Mouse (Mus musculus) frontal cortex, postnatal 10 days (tissue): ENCODE results near the gene Spice1.

Source experiments
- DNase-seq, 2 experiments: peaks; one replicate each; pipeline ENCODE4 v3.0.0; 2022; ENCODE audit warnings: low spot score in 2 of 2, mixed read lengths in 1 of 2

The Spice1 gene

GRCm38 (mm10) chr16:44347071-44347901, at the start of gene Spice1:
Gene Spice1, plus strand, starts transcription at chr16:44347121.
- peak; percentile 82 to 93 for DNase-seq

DNA sequence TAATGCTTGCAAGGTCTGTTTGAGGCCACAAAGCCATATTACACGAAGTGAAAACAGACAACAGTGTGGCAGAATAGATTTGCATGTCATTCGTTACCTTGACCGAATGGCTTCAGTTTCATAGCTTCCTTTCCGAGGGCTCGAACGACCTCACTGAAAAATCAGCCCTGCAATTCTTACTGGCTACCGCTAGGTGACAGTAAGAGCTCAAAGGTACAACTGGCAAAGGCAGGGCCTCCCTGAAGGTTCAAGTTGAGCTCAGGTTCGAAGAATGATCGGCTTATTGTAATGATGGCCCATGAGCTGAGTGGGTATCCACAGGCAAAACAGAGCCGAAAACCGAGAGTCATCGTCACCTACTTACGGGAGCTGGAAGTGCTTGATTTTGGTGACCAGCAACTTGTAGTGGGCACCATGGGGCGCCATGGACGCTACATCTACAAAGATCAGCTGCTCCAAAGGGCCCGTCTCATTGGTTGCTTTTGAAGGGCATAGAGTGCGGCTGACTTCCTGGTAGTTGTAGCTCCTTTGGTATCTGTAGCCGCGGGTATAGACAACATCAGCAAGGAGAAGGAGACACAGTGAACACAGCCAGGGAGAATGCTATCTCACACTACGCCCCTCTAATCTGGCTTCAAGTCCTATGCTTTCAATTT, 47.4 kb upstream of the Spice1 start:
- no peak for DNase-seq

- no peak for DNase-seq
Measured at GRCm38 (mm10) chr16:44302126-44302892, 44.6 kb upstream of the Spice1 start.

DNA sequence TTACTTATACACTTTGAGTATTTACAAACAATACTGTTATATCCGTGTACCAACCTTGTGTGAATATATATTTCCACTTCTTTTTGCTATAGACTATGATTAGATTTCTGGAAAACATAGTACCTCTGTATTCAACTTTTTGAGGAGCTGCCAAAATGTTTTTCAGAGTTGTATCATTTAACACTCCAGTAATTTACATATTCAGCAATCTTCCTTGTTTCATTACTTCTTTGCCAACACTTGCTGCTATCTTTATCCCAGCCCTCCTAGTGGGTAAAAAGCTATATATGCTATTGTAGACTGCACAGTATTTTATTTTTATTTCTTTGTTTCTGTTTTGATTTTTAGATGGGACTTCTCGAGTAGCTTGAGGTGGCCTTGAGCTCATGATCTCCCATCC, 43.1 kb upstream of the Spice1 start:
- DNase-seq: no peak

- DNase-seq: no peak
Measured at GRCm38 (mm10) chr16:44305606-44306005, 41.3 kb upstream of the Spice1 start.

- no peak for DNase-seq
Measured at GRCm38 (mm10) chr16:44313422-44313821, 33.5 kb upstream of the Spice1 start.

GRCm38 (mm10) chr16:44316350-44316749, 30.6 kb upstream of the Spice1 start:
- DNase-seq: no peak

GRCm38 (mm10) chr16:44320232-44320631, 26.7 kb upstream of the Spice1 start:
- no peak for DNase-seq

GRCm38 (mm10) chr16:44328644-44329043, 18.3 kb upstream of the Spice1 start:
- no peak for DNase-seq

GRCm38 (mm10) chr16:44330657-44331056, 16.3 kb upstream of the Spice1 start:
- no peak for DNase-seq

GRCm38 (mm10) chr16:44331154-44331553, 15.8 kb upstream of the Spice1 start:
- DNase-seq: no peak

DNA sequence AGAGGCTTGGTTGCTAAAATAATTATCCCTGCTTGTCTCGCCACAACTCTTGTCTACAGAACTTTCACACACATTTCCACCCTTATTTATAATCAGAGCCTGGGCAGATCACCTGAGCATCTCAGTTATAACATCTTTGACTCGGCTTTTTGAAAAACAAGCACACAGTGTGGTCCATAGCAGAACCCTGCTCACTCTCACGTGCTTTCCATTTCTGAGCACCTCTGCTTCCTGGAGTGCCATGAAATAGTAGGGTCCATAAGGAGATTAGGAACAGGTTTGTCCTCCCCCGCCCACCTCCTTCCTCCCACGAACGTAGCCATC, 15.3 kb upstream of the Spice1 start:
- DNase-seq: no peak

DNA sequence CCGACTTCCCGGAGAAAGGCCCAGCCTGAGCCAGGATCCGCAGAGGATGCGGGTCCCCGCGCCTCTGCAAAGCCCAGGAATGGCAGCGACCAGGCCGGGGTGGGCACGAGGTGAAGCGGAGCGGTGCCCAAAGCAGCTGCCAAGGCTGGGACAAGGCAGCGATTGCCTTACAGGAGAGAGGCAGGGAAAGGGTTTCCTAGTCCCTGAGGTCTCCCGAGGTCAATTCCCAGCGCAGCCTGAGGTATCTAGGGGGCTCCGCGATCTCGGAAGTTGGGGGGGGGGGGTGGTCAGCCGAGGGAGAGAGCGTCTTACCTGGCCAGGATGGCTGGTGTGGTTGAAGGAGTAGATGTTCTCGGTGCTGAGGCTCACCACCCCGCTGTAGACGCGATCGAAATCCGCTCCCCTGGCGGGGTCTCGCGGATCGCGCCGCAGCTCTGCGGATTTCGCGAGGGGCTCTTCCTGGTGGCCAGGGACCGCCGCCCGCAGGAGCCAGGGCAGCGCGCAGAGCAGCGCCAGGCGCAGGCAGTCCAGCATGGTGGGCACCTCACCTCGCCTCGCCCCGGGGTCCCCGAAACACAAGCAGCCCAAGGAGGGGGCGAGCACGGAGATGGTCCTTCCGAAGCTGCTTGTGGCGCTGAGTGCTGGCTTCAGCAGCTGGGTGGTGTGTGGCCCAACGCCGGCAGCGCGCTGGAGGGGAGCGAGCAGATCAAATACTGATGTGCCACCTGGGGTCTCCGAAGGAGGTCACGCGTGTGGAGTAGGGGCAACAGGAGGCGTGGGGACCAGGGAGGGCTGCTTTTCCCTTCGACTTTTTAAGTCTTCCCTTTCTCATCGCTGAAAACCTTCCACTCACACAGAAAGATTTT, 14.7 kb upstream of the Spice1 start:
- DNase-seq: peak in 1 of 2 experiments; percentile 22

DNA sequence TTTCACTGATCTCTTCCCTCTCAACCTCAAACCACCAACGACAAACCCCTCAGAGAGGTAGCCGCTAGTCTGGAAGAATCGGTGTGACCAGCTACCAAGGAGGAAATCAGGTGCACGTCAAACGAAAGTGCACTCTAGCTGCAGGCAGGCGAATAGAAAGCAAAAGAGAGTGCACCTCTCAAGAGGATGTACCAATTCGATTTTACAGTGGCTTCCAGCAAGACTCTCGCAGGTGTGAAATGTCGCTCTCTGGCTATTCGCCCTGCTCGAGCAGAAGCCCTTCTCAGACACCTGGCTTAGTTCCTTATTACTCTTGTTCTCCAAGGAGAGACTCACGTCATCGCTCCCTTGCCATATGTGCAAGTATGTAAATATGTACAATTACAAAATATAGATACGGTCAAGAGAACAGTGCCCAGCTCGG, 14.0 kb upstream of the Spice1 start, which contains the start of gene Sidt1:
Sidt1 (minus strand) TSS at position 336 of the 424 bp plus-strand sequence.
- DNase-seq: peak; percentile 10 to 11

DNA sequence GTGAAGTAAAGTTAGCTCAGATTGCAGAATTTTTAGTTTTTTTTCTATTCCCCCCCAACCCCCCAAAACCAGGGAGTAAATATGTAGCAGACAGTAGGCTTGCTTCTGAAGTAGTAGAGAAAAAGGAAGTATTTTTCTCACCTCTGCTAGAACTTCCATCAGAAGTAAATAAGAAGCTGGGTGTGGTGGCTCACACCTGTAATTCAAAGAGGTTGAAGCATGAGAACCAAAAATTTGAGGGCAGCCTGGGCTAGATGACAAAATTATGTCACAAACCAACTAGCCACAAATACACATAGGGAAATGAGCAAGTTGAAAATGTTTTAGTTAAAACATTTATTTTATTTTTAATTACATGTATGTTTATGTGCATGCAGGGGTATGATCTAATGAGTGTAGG, 9.4 kb upstream of the Spice1 start:
- no peak for DNase-seq

DNA sequence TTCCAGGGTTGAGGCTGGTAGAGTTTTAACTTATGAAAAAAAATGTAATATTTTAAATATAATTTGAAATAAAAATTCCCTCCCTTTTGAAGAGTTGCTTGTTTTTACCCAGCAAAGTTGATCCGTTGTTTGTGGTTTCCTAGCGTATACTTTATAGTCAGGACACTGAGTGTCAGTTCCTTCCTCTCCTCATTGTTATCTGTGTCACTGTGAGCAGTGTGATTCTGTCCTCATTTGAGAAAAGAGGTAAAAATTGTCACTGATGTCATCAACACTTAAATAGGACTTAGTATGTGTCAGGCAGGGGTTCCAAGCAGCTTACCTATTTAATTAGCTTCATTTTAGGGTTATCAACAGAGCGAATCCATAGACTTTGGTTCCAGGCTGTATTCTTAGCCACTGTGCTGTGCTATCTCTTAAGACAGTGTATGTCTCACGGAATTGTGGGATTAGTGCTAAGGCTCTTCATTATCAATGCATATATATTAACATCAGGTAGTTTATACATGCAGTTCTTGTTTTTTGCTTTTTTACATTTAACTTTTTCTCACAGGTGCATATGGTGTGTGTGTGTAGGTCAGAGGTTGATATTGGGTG, 3.0 kb downstream of the Spice1 start:
- no peak for DNase-seq

- DNase-seq: no peak
Measured at GRCm38 (mm10) chr16:44356291-44356690, 9.4 kb downstream of the Spice1 start.

DNA sequence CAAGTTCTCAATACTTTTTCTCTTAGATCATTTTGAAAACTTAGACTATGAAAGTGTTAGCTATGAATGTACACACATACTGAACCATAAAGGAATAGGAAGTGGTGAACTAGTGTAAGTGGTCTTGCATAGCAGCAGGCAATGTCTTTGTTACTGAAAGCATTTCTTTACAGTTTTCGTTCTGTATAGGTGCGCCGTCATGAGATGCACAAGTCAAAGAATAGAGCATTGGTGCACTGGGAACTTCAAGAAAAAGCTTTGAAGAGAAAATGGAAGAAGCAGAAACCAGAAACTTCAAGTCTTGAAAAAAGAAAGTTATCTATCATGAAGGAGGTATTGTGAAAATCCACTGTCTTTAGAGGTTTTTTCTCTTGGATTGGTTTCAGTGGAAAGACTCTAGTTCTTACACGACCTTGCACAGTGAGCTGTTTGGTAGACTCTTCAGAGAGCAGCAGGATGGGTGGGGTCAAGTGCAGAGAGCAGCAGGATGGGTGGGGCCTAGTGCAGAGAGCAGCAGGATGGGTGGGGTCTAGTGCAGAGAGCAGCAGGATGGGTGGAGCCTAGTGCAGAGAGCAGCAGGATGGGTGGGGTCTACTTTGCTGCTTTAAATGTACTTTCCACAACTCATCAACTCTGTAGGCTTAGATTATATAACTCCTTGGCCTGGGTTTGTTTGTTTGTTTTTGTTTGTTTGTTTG, 10.8 kb downstream of the Spice1 start:
- no peak for DNase-seq

DNA sequence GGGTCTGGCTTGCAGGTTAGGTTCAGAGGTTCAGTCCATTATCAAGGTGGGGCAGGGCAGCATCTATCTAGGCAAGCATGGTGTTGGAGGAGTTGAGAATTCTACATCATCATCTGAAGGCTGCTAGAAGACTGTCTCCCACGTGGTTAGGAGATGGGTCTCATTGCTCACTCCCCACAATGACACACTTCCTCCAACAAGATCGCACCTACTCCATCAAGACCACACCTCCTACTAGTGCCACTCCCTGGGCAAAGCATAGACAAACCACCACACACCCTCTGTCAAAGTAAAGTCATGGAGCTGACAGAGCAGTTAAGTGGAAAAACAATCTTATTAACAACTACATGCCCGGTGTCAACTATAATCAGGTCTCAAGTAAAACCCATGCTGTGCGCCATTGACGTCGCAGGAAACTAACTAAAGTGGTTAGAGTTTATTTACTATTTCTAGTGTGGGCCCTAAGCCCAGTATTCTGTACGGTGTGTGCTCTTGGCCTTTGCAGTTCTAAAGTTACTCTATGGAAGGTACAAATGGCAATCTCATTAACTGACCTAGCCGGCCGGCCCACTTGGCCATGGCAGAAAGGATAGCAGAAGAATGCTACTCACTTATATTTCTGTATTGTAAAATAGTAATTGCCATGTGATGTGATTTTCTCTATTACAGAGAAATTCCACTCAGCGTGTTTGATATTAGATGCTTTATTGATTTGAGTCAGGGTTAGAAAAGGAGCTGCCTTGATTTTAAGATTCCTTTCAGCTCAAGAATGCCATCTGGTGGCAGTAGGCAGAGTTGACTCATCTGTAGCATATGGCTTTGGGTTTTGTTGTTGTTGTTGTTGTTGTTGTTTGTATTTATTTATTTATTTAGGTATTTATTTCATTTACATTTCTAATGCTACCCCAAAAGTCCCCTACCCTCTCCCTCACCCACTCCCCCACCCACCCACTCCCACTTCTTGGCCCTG, 15.3 kb downstream of the Spice1 start:
- no peak for DNase-seq
